8 mouse cellular contexts compared by ENCODE assay signal in the genomic region with DNA sequence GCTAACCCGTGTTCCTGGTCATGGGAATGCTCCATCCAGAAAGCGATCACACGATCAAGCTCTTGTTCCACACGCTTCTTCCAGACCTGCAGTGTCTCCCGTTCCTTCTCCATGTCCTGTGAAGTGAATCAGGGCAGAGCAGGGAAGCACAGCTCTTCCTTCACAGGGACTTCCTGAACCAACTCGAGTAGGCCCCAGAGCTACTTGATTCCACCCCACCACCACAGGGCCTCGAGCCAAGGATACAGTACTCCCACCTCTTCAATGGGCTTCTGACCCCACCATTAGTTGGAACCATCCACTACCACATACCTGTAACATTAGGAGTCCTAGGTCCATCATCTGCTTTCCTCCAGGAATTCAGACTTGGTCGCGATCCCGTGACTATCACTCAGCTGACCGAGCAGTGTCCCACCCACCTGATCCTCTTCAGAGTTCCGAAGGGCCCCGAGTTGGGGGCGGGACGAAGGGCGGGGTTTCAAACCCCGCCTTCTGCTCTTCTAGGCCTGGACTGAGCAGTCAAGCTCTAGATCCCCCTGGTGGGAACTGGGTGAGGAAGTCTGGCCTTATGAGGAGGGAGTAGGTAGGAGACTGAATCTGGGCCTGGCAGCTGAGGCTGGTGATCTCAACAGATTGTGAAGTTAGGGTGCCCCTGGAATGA. TPM values are rescaled to one million over a fixed set of nuclear protein-coding genes. Genes with fewer than 3 reads are reported as not detected.
A peak's percentile ranks its signal among the peaks of the same experiment; 100 is the strongest.
DNase-seq lines count a peak whose midpoint lies in the region; ATAC-seq and TF ChIP-seq lines count a peak whose summit lies in the region.

A gene (minus strand): TSS at position 449 of the 661 bp plus-strand sequence.

- H3K4me3 ChIP-seq in forebrain, embryonic 10.5 days, result peak within 1 kb of the TSS; percentile 33
- H3K4me3 ChIP-seq in forebrain, embryonic 16.5 days (replicated peaks; ENCODE audit: low read length), result no peak within 1 kb of the TSS
- H3K4me3 ChIP-seq in hindbrain, embryonic 16.5 days (ENCODE audit: low read length), result peak within 1 kb of the TSS; percentile 8; the same call in 1 of the 2 replicates
- peak within 1 kb of the TSS; percentile 42 for H3K4me3 ChIP-seq in liver, embryonic 13.5 days (replicated peaks)
- peak within 1 kb of the TSS; percentile 31 for H3K4me3 ChIP-seq in myocyte

- 41% methylated on average over 17 of the region's 17 CpGs for WGBS in forebrain, embryonic 10.5 days
- 46% methylated on average over 17 of the region's 17 CpGs for WGBS in forebrain, embryonic 16.5 days
- 46% methylated on average over 17 of the region's 17 CpGs for WGBS in hindbrain, embryonic 16.5 days
- WGBS in liver, embryonic 13.5 days (ENCODE audit: insufficient replicate concordance), result 27% methylated on average over 17 of the region's 17 CpGs

- TF ChIP-seq POLR2A in brain, embryonic 14.5 days (IDR thresholded peaks at IDR 0.05; ENCODE audit: borderline replicate concordance, extremely low read depth, insufficient read depth, insufficient read length, poor library complexity, severe bottlenecking), result no peak
- peak; percentile 45 for TF ChIP-seq POLR2A in myocyte (IDR thresholded peaks at IDR 0.05; ENCODE audit: insufficient read length, low read depth)

- H3K4me1 ChIP-seq in forebrain, embryonic 10.5 days, result 0 out of 2 replicates have a peak, but pooled peaks cover 3% of the 10 kb centered on the region
- H3K4me1 ChIP-seq in forebrain, embryonic 16.5 days (replicated peaks; ENCODE audit: control insufficient read depth, insufficient read depth, low read length), result no peaks in the 10 kb centered on the region
- H3K4me1 ChIP-seq in hindbrain, embryonic 16.5 days (ENCODE audit: control insufficient read depth, insufficient read depth, low read depth, low read length), result no peaks in the 10 kb centered on the region
- H3K4me1 ChIP-seq in liver, embryonic 13.5 days (replicated peaks), result peaks cover 27% of the 10 kb centered on the region

- DNase-seq in forebrain, embryonic 10.5 days (ENCODE audit: extremely low spot score, low spot score), result peak; percentile 28
- DNase-seq in brain, embryonic 14.5 days (ENCODE audit: low read depth), result peak; percentile 52
- DNase-seq in gastrocnemius, postnatal 10 days, result peak; percentile 40
- DNase-seq in liver, embryonic 13.5 days, result peak; percentile 71
- peak; percentile 22 to 39 for DNase-seq in thymus, postnatal 10 days (ENCODE audit: low spot score in 2 of 2)

- no peak within 1 kb of the TSS for H3K9ac ChIP-seq in forebrain, embryonic 16.5 days (replicated peaks; ENCODE audit: low read depth, low read length)
- no peak within 1 kb of the TSS for H3K9ac ChIP-seq in hindbrain, embryonic 16.5 days (ENCODE audit: low read depth, low read length)
- H3K9ac ChIP-seq in liver, embryonic 13.5 days, result peak within 1 kb of the TSS; percentile 39

- H3ac ChIP-seq in myocyte (ENCODE audit: control insufficient read depth, insufficient read length), result no peak within 1 kb of the TSS

- no peak within 1 kb of the TSS for H3K4me2 ChIP-seq in forebrain, embryonic 16.5 days (ENCODE audit: low read length)
- peak within 1 kb of the TSS; percentile 23 for H3K4me2 ChIP-seq in hindbrain, embryonic 16.5 days (ENCODE audit: low read length)
- peak within 1 kb of the TSS; percentile 53 for H3K4me2 ChIP-seq in liver, embryonic 13.5 days
- H3K4me2 ChIP-seq in myocyte (ENCODE audit: low read depth), result peak within 1 kb of the TSS; percentile 73

- ATAC-seq in forebrain, embryonic 16.5 days, result no peak; the same call in 1 of the 2 replicates
- peak; percentile 79 for ATAC-seq in hindbrain, embryonic 16.5 days
- peak; percentile 92 for ATAC-seq in liver, embryonic 13.5 days (ENCODE audit: low read depth)

- no peaks in the 10 kb centered on the region for H3K36me3 ChIP-seq in forebrain, embryonic 10.5 days (replicated peaks)
- no peaks in the 10 kb centered on the region for H3K36me3 ChIP-seq in forebrain, embryonic 16.5 days (ENCODE audit: control insufficient read depth, insufficient read depth)
- H3K36me3 ChIP-seq in hindbrain, embryonic 16.5 days (ENCODE audit: control insufficient read depth, insufficient read depth, low read length), result no peaks in the 10 kb centered on the region
- H3K36me3 ChIP-seq in liver, embryonic 13.5 days, result no peaks in the 10 kb centered on the region
- H3K36me3 ChIP-seq in myocyte (ENCODE audit: control insufficient read depth, insufficient read depth), result no peaks in the 10 kb centered on the region

- H3K79me2 ChIP-seq in myocyte (ENCODE audit: control insufficient read depth, insufficient read depth), result no peaks in the 10 kb centered on the region

- TF ChIP-seq CTCF in brain, embryonic 14.5 days (IDR thresholded peaks at IDR 0.05; ENCODE audit: borderline replicate concordance, extremely low read depth, insufficient read depth, insufficient read length), result no peak

- no peaks in the 10 kb centered on the region for H3K27me3 ChIP-seq in forebrain, embryonic 10.5 days (ENCODE audit: poor library complexity, severe bottlenecking)
- no peaks in the 10 kb centered on the region for H3K27me3 ChIP-seq in forebrain, embryonic 16.5 days (replicated peaks; ENCODE audit: control insufficient read depth, insufficient read depth, low read length)
- H3K27me3 ChIP-seq in hindbrain, embryonic 16.5 days (replicated peaks; ENCODE audit: control insufficient read depth, insufficient read depth, low read length), result no peaks in the 10 kb centered on the region
- H3K27me3 ChIP-seq in liver, embryonic 13.5 days, result no peaks in the 10 kb centered on the region
- H3K27me3 ChIP-seq in myocyte (ENCODE audit: control insufficient read depth, insufficient read depth, insufficient read length), result no peaks in the 10 kb centered on the region

- 0 out of 2 replicates have a peak within 1 kb of the TSS, but pooled peaks have one; percentile 15 for H3K27ac ChIP-seq in forebrain, embryonic 10.5 days
- H3K27ac ChIP-seq in forebrain, embryonic 16.5 days (ENCODE audit: low read length), result no peak within 1 kb of the TSS
- no peak within 1 kb of the TSS for H3K27ac ChIP-seq in hindbrain, embryonic 16.5 days (ENCODE audit: low read depth, low read length)
- no peak within 1 kb of the TSS for H3K27ac ChIP-seq in liver, embryonic 13.5 days

- H3K9me3 ChIP-seq in forebrain, embryonic 10.5 days, result no peaks in the 10 kb centered on the region
- H3K9me3 ChIP-seq in forebrain, embryonic 16.5 days (ENCODE audit: control insufficient read depth, low read length), result no peaks in the 10 kb centered on the region
- H3K9me3 ChIP-seq in hindbrain, embryonic 16.5 days (ENCODE audit: control insufficient read depth, low read length), result no peaks in the 10 kb centered on the region
- H3K9me3 ChIP-seq in liver, embryonic 13.5 days (replicated peaks), result no peaks in the 10 kb centered on the region

TF ChIP-seq in myocyte, 11 proteins besides CTCF, POLR2A, EP300 and RAD21:
- TF ChIP-seq E2F4 (IDR thresholded peaks at IDR 0.05; ENCODE audit: insufficient read depth) (no peak), SRF (IDR thresholded peaks at IDR 0.05; ENCODE audit: control insufficient read depth, insufficient read length, low read depth) (no peak), TCF3 (IDR thresholded peaks at IDR 0.05; ENCODE audit: insufficient read length, low read depth) (no peak), POLR2AphosphoS2 (IDR thresholded peaks at IDR 0.05; ENCODE audit: insufficient read length, low read depth) (no peak), MYOG (IDR thresholded peaks at IDR 0.05; ENCODE audit: control insufficient read depth in 1 of 3, insufficient read depth in 1 of 3, insufficient read length in 2 of 3, low read depth in 2 of 3) (no peak), MAX (IDR thresholded peaks at IDR 0.05; ENCODE audit: low read depth) (no peak), CEBPB (IDR thresholded peaks at IDR 0.05; ENCODE audit: insufficient read depth, poor library complexity, severe bottlenecking) (no peak), USF1 (IDR thresholded peaks at IDR 0.05; ENCODE audit: low read depth) (no peak), TCF12 (IDR thresholded peaks at IDR 0.05; ENCODE audit: insufficient read depth, poor library complexity, severe bottlenecking) (no peak), MYOD1 (IDR thresholded peaks at IDR 0.05; ENCODE audit: control insufficient read depth in 1 of 3, insufficient read length in 2 of 3, low read depth in 2 of 3) (no peak)

RNA-seq across cellular contexts. Expression of the gene that starts here (rescaled TPM):
- polyA plus RNA-seq in forebrain, embryonic 10.5 days (2016; fragmentation: Nextera tagmentation; extraction: Ambion mirVana), result 17.3 and 18.7 TPM in 2 replicates
- 6.7 and 10.3 TPM in 2 replicates for polyA plus RNA-seq in forebrain, embryonic 16.5 days (2015; fragmentation: Nextera tagmentation; extraction: Ambion mirVana)
- 8.0 and 8.7 TPM in 2 replicates for polyA plus RNA-seq in brain, embryonic 14.5 days (2012; rRNA removed)
- total RNA-seq in gastrocnemius, postnatal 10 days (2021), result 1 to 10 TPM; 4.6 to 5.3 TPM
- polyA plus RNA-seq in hindbrain, embryonic 16.5 days (2015; fragmentation: Nextera tagmentation; extraction: Ambion mirVana), result 15.2 and 16.8 TPM in 2 replicates
- polyA plus RNA-seq in liver, embryonic 13.5 days (2015; fragmentation: Nextera tagmentation; extraction: Ambion mirVana), result 17.5 TPM in 2 replicates
- polyA plus RNA-seq in myocyte (2012; fragmentation: generic; extraction: Trizol), result 103 TPM
